Mouse (Mus musculus): Measurements from ENCODE around the gene I0C0044D17Rik. TPM values are rescaled to one million over a fixed set of nuclear protein-coding genes. Genes with fewer than 3 reads are reported as not detected.

I0C0044D17Rik gene
- polyA plus RNA-seq, 1 experiment from 2014 or later = not detected

- H3K4me2 ChIP-seq = no peak overlapping the region
- H3K36me3 ChIP-seq = no peaks in the 10 kb centered on the region
- no peaks in the 10 kb centered on the region for H3K27me3 ChIP-seq
- H3K4me1 ChIP-seq = peaks cover 42% of the 10 kb centered on the region
- WGBS = 93% methylated on average over 9 of the region's 9 CpGs
- H3K9ac ChIP-seq = no peak overlapping the region
- ATAC-seq (replicated peaks; ENCODE audit: low FRiP score) = no peak
- H3K27ac ChIP-seq = no peak overlapping the region
- no peaks in the 10 kb centered on the region for H3K9me3 ChIP-seq (replicated peaks)
- no peak overlapping the region for H3K4me3 ChIP-seq (replicated peaks)
Observed at GRCm38 (mm10) chr4:98793486-98793885, 30.2 kb downstream of the I0C0044D17Rik start.

GRCm38 (mm10) chr4:98790721-98791120 lies 32.9 kb downstream of the I0C0044D17Rik start:
- WGBS = 62% methylated on average over 1 of the region's 1 CpGs
- Histone ChIP-seq H3K4me2 (no peak overlapping the region), H3K9me3 (replicated peaks) (no peaks in the 10 kb centered on the region)

GRCm38 (mm10) chr4:98789861-98790311 lies 33.8 kb downstream of the I0C0044D17Rik start:
- peaks cover 18% of the 10 kb centered on the region for H3K4me1 ChIP-seq
- peak overlapping the region; percentile 57 for H3K27ac ChIP-seq
- 4% methylated on average over 10 of the region's 10 CpGs for WGBS
- no peaks in the 10 kb centered on the region for H3K9me3 ChIP-seq (replicated peaks)
- H3K36me3 ChIP-seq = 0 out of 2 replicates have a peak, but pooled peaks cover 2% of the 10 kb centered on the region
- H3K27me3 ChIP-seq = no peaks in the 10 kb centered on the region
- ATAC-seq (replicated peaks; ENCODE audit: low FRiP score) = peak; percentile 66
- 0 out of 2 replicates have a peak overlapping the region, but pooled peaks have one; percentile 14 for H3K9ac ChIP-seq
- peak overlapping the region; percentile 31 for H3K4me3 ChIP-seq (replicated peaks)
- H3K4me2 ChIP-seq = peak overlapping the region; percentile 59

More at GRCm38 (mm10) chr4:98790721-98791120, 32.9 kb downstream of the I0C0044D17Rik start:
- no peaks in the 10 kb centered on the region for H3K36me3 ChIP-seq
- no peak overlapping the region for H3K9ac ChIP-seq
- H3K4me3 ChIP-seq (replicated peaks) = no peak overlapping the region
- no peaks in the 10 kb centered on the region for H3K27me3 ChIP-seq
- peak overlapping the region; percentile 57 for H3K27ac ChIP-seq
- no peak for ATAC-seq (replicated peaks; ENCODE audit: low FRiP score)
- H3K4me1 ChIP-seq = peaks cover 23% of the 10 kb centered on the region

GRCm38 (mm10) chr4:98789133-98789765 lies 34.4 kb downstream of the I0C0044D17Rik start:
- H3K9ac ChIP-seq = no peak overlapping the region
- no peaks in the 10 kb centered on the region for H3K9me3 ChIP-seq (replicated peaks)
- H3K4me3 ChIP-seq (replicated peaks) = peak overlapping the region; percentile 31
- 63% methylated on average over 7 of the region's 7 CpGs for WGBS
- H3K36me3 ChIP-seq = peaks cover 9% of the 10 kb centered on the region; the same call in 1 of the 2 replicates
- no peak for ATAC-seq (replicated peaks; ENCODE audit: low FRiP score)
- H3K4me1 ChIP-seq = peaks cover 15% of the 10 kb centered on the region
- H3K27me3 ChIP-seq = no peaks in the 10 kb centered on the region
- peak overlapping the region; percentile 59 for H3K4me2 ChIP-seq
- H3K27ac ChIP-seq = peak overlapping the region; percentile 57

- H3K9me3 ChIP-seq (replicated peaks) = no peaks in the 10 kb centered on the region
- no peak overlapping the region for H3K4me3 ChIP-seq (replicated peaks)
- H3K27me3 ChIP-seq = no peaks in the 10 kb centered on the region
- peaks cover 15% of the 10 kb centered on the region for H3K4me1 ChIP-seq
- WGBS = 30% methylated on average over 3 of the region's 3 CpGs
- H3K4me2 ChIP-seq = no peak overlapping the region
- no peak overlapping the region for H3K9ac ChIP-seq
- ATAC-seq (replicated peaks; ENCODE audit: low FRiP score) = no peak
- no peak overlapping the region for H3K27ac ChIP-seq
- peaks cover 13% of the 10 kb centered on the region; the same call in 1 of the 2 replicates for H3K36me3 ChIP-seq
Observed at GRCm38 (mm10) chr4:98786281-98786680, 37.4 kb downstream of the I0C0044D17Rik start.

- Histone ChIP-seq H3K9ac (no peak overlapping the region), H3K4me3 (replicated peaks) (no peak overlapping the region), H3K27me3 (no peaks in the 10 kb centered on the region), H3K4me1 (peaks cover 14% of the 10 kb centered on the region), H3K27ac (no peak overlapping the region), H3K9me3 (replicated peaks) (no peaks in the 10 kb centered on the region), H3K36me3 (peaks cover 13% of the 10 kb centered on the region; the same call in 1 of the 2 replicates), H3K4me2 (no peak overlapping the region)
- WGBS = 37% methylated on average over 8 of the region's 8 CpGs
- no peak for ATAC-seq (replicated peaks; ENCODE audit: low FRiP score)
Observed at GRCm38 (mm10) chr4:98785851-98786250, 37.8 kb downstream of the I0C0044D17Rik start.

- Histone ChIP-seq H3K36me3 (peaks cover 16% of the 10 kb centered on the region), H3K27me3 (peaks cover 3% of the 10 kb centered on the region; the same call in 1 of the 2 replicates), H3K9me3 (replicated peaks) (no peaks in the 10 kb centered on the region), H3K9ac (no peak overlapping the region), H3K4me3 (replicated peaks) (no peak overlapping the region), H3K4me1 (peaks cover 20% of the 10 kb centered on the region), H3K4me2 (peak overlapping the region; percentile 24), H3K27ac (no peak overlapping the region)
- ATAC-seq (replicated peaks; ENCODE audit: low FRiP score) = 0 out of 2 replicates have a peak, but pooled peaks have one; percentile 7
- 15% methylated on average over 16 of the region's 16 CpGs for WGBS
Observed at GRCm38 (mm10) chr4:98778219-98778618, 45.4 kb downstream of the I0C0044D17Rik start.

GRCm38 (mm10) chr4:98777464-98777863 lies 46.2 kb downstream of the I0C0044D17Rik start:
- WGBS = 73% methylated on average over 6 of the region's 6 CpGs
- no peak for ATAC-seq (replicated peaks; ENCODE audit: low FRiP score)

GRCm38 (mm10) chr4:98776721-98777427 lies 46.8 kb downstream of the I0C0044D17Rik start:
- WGBS = 81% methylated on average over 10 of the region's 10 CpGs
- Histone ChIP-seq H3K9ac (no peak overlapping the region), H3K4me1 (peaks cover 20% of the 10 kb centered on the region), H3K27ac (no peak overlapping the region), H3K27me3 (peaks cover 3% of the 10 kb centered on the region; the same call in 1 of the 2 replicates), H3K9me3 (replicated peaks) (no peaks in the 10 kb centered on the region), H3K36me3 (peaks cover 21% of the 10 kb centered on the region), H3K4me2 (no peak overlapping the region), H3K4me3 (replicated peaks) (no peak overlapping the region)
- no peak for ATAC-seq (replicated peaks; ENCODE audit: low FRiP score)

More at GRCm38 (mm10) chr4:98777464-98777863, 46.2 kb downstream of the I0C0044D17Rik start:
- H3K27ac ChIP-seq = no peak overlapping the region
- H3K9ac ChIP-seq = no peak overlapping the region
- H3K4me2 ChIP-seq = no peak overlapping the region
- peaks cover 3% of the 10 kb centered on the region; the same call in 1 of the 2 replicates for H3K27me3 ChIP-seq
- peaks cover 21% of the 10 kb centered on the region for H3K36me3 ChIP-seq
- peaks cover 20% of the 10 kb centered on the region for H3K4me1 ChIP-seq
- H3K4me3 ChIP-seq (replicated peaks) = no peak overlapping the region
- H3K9me3 ChIP-seq (replicated peaks) = no peaks in the 10 kb centered on the region

- no peak for ATAC-seq (replicated peaks; ENCODE audit: low FRiP score)
- Histone ChIP-seq H3K9me3 (replicated peaks) (no peaks in the 10 kb centered on the region), H3K9ac (no peak overlapping the region), H3K27ac (no peak overlapping the region), H3K4me1 (peaks cover 9% of the 10 kb centered on the region), H3K36me3 (peaks cover 26% of the 10 kb centered on the region), H3K27me3 (no peaks in the 10 kb centered on the region), H3K4me3 (replicated peaks) (no peak overlapping the region), H3K4me2 (no peak overlapping the region)
- 92% methylated on average over 5 of the region's 5 CpGs for WGBS
Observed at GRCm38 (mm10) chr4:98773785-98774184, 49.9 kb downstream of the I0C0044D17Rik start.
